Mouse (Mus musculus) lung, postnatal 0 days (tissue): ENCODE results near the gene Rp9.

Experiments used
- CTCF ChIP-seq: IDR thresholded peaks from 2 replicates; pipeline ENCODE4 v1.5.1; 2016; ENCODE audit warnings: antibody characterized with exemption, mild to moderate bottlenecking
- EP300 ChIP-seq: IDR thresholded peaks from 2 replicates; pipeline ENCODE4 v1.6.1; 2016; ENCODE audit warnings: antibody characterized with exemption, mild to moderate bottlenecking, control low read depth

- TF ChIP-seq CTCF, result no peak
- TF ChIP-seq EP300, result no peak
Measured at GRCm38 (mm10) chr9:22420491-22420890, 49.1 kb downstream of the Rp9 start.
